Mouse (Mus musculus): Measurements from ENCODE around the gene Pax2.

Pax2 gene

GRCm38 (mm10) chr19:44749061-44749990 lies 6.5 kb upstream of the Pax2 start:
- peak in 1 of 2 experiments; percentile 31 for DNase-seq

GRCm38 (mm10) chr19:44750051-44751041 lies 5.5 kb upstream of the Pax2 start:
- DNase-seq = peak; percentile 43

GRCm38 (mm10) chr19:44751042-44751441 lies 4.8 kb upstream of the Pax2 start:
- no peak for DNase-seq

GRCm38 (mm10) chr19:44751551-44751950 lies 4.3 kb upstream of the Pax2 start:
- DNase-seq = no peak

GRCm38 (mm10) chr19:44752056-44752940 lies 3.5 kb upstream of the Pax2 start:
- DNase-seq = peak; percentile 33 to 53

GRCm38 (mm10) chr19:44753361-44753760 lies 2.5 kb upstream of the Pax2 start:
- DNase-seq = no peak

- DNase-seq = peak; percentile 78 to 79
These were observed 1.1 kb upstream of the Pax2 start for GRCm38 (mm10) chr19:44754461-44755377.

GRCm38 (mm10) chr19:44755378-44755692 lies 510 bp upstream of the Pax2 start:
- DNase-seq = no peak

- peak; percentile 49 to 58 for DNase-seq
These were observed 781 bp downstream of the Pax2 start for GRCm38 (mm10) chr19:44756421-44757230.

GRCm38 (mm10) chr19:44757231-44757871 lies 1.5 kb downstream of the Pax2 start:
- DNase-seq = peak in 1 of 2 experiments; percentile 40

- DNase-seq = peak in 1 of 2 experiments; percentile 49
These were observed 3.0 kb downstream of the Pax2 start for GRCm38 (mm10) chr19:44758846-44759245.

GRCm38 (mm10) chr19:44759531-44760118 lies 3.8 kb downstream of the Pax2 start:
- DNase-seq = peak; percentile 36 to 53

- peak in 1 of 2 experiments; percentile 28 for DNase-seq
These were observed 4.7 kb downstream of the Pax2 start for GRCm38 (mm10) chr19:44760259-44761131.

GRCm38 (mm10) chr19:44762121-44762621 lies 6.3 kb downstream of the Pax2 start:
- DNase-seq = peak in 1 of 2 experiments; percentile 50

- DNase-seq = peak; percentile 73 to 76
These were observed 14.6 kb downstream of the Pax2 start for GRCm38 (mm10) chr19:44770268-44771050.

- no peak for DNase-seq
These were observed 15.7 kb downstream of the Pax2 start for GRCm38 (mm10) chr19:44771499-44771898.

GRCm38 (mm10) chr19:44781987-44782386 lies 26.1 kb downstream of the Pax2 start:
- DNase-seq = no peak
